Mouse (Mus musculus) heart, postnatal 0 days (tissue): ENCODE data around the gene Pkp4. TPM values are rescaled to one million over a fixed set of nuclear protein-coding genes. Genes with fewer than 3 reads are reported as not detected.

Experiments
- ATAC-seq: fragments of 200-750 bp; cut with Nextera tagmentation; 2 replicates; pipeline ENCODE4 v1.8.0; 2017; ENCODE audit warnings: low read depth, moderate number of reproducible peaks, moderate library complexity; ENCODE audit not compliant: insufficient read depth
- DNase-seq: peaks from one replicate; pipeline ENCODE4 v3.0.0-alpha.2; 2016; ENCODE audit warnings: low spot score
- H3K27ac ChIP-seq: fragments of 300-500 bp; sonication (generic); 2 replicates; pipeline ENCODE4 v1.5.1; 2014; ENCODE audit warnings: low read depth, mild to moderate bottlenecking
- H3K27me3 ChIP-seq: fragments of 300-500 bp; sonication (generic); 2 replicates; pipeline ENCODE4 v1.6.1; 2014; ENCODE audit warnings: low read length, mixed read lengths; ENCODE audit not compliant: control insufficient read depth, insufficient read depth
- H3K36me3 ChIP-seq: fragments of 300-500 bp; sonication (generic); replicated peaks from 2 replicates; pipeline ENCODE4 v1.6.1; 2014; ENCODE audit warnings: low read length, mixed read lengths; ENCODE audit not compliant: control insufficient read depth, insufficient read depth
- H3K4me1 ChIP-seq: fragments of 300-500 bp; sonication (generic); 2 replicates; pipeline ENCODE4 v1.6.1; 2014; ENCODE audit warnings: antibody characterized with exemption; ENCODE audit not compliant: control insufficient read depth, insufficient read depth
- H3K4me2 ChIP-seq: fragments of 300-500 bp; sonication (generic); 2 replicates; pipeline ENCODE4 v1.6.1; 2014; ENCODE audit warnings: low read depth, mild to moderate bottlenecking, low read length, moderate library complexity
- H3K4me3 ChIP-seq: fragments of 300-500 bp; sonication (generic); 2 replicates; pipeline ENCODE4 v1.5.1; 2014; ENCODE audit warnings: low read depth, low read length
- H3K9ac ChIP-seq: fragments of 300-500 bp; sonication (generic); replicated peaks from 2 replicates; pipeline ENCODE4 v1.6.1; 2014; ENCODE audit warnings: low read depth, low read length, mixed read lengths
- H3K9me3 ChIP-seq: fragments of 300-500 bp; sonication (generic); replicated peaks from 2 replicates; pipeline ENCODE4 v1.6.1; 2016; ENCODE audit warnings: low read length; ENCODE audit not compliant: control insufficient read depth
- CTCF ChIP-seq: IDR thresholded peaks from 2 replicates; pipeline ENCODE4 v1.5.1; 2016; ENCODE audit warnings: antibody characterized with exemption, control low read depth, low read depth
- EP300 ChIP-seq: IDR thresholded peaks from 2 replicates; pipeline ENCODE4 v1.6.1; 2016; ENCODE audit warnings: antibody characterized with exemption, low read depth
- WGBS: fragments of 180-500 bp; shearing (Covaris S2); extraction: QIAGEN DNeasy Blood & Tissue Kit; methylation state at CpG from one replicate; pipeline ENCODE4 v1.1.7; 2014; 5-methylcytosine and 5-hydroxymethylcytosine counted together
- polyA plus RNA-seq: library from polyadenylated mRNA; unstranded; fragments of >200 nt; fragmentation: Nextera tagmentation; extraction: Ambion mirVana; gene quantifications from 2 replicates; pipeline ENCODE4 v1.2.1, GENCODE M21; 2015
- total RNA-seq: library from RNA; depleted of rRNA; stranded (reverse); fragments of >200 nt; gene quantifications from 2 replicates; pipeline ENCODE4 v1.2.3, GENCODE M21; 2014; ENCODE audit warnings: low replicate concordance

Pkp4 gene
- total and polyA plus RNA-seq, 2 experiments from 2014 or later = 36.1 to 232 TPM

DNA sequence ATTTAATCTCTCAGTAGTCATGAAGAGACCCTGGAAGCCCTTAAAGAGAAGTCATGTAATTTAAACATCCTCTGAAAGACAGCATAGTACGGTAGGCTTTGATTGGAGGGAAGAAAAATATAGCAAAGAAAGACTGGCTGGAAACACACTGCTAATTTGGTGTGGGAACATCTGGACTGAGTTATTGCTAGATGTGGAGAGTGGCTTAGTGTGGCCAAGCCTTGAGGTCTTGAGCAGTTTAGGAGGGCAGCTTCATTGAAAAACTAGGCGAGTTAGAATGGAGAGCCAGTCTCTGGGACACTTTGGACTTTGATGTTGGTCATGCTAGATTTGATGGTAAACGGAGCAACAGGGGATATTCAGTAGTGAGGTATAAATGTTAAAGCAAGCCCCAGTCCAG is 129.7 kb downstream of the Pkp4 start:
- DNase-seq = no peak
- Histone ChIP-seq H3K4me2 (no peak overlapping the region), H3K4me3 (no peak overlapping the region), H3K9me3 (no peaks in the 10 kb centered on the region), H3K9ac (no peak overlapping the region), H3K27ac (no peak overlapping the region), H3K4me1 (peaks cover 15% of the 10 kb centered on the region), H3K36me3 (no peaks in the 10 kb centered on the region; the same call in 1 of the 2 replicates), H3K27me3 (no peaks in the 10 kb centered on the region)
- no peak for ATAC-seq
- 93% methylated on average over 3 of the region's 3 CpGs for WGBS
- no peak for TF ChIP-seq CTCF
- no peak for TF ChIP-seq EP300

DNA sequence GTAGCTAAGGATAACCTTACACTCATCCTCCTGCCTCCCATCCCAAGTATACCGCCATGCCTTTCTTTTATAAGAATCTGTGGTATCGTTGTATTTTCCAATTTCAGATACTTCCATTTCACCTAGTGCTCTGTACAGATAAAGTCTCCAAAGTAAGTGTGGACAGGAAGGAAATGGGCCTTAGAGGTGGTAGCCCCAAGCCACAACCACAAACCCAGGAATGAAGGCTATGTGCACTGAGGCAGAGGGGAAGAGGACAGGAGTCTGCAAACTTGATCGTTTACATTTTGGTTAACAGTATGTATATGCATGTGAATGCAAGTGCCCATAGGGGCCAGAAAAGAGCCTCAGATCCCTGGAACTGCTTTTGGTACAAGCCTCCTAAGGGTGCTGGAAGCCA is 139.2 kb downstream of the Pkp4 start:
- ATAC-seq = no peak
- Histone ChIP-seq H3K4me2 (no peak overlapping the region), H3K36me3 (peaks cover 15% of the 10 kb centered on the region), H3K27me3 (no peaks in the 10 kb centered on the region), H3K4me1 (0 out of 2 replicates have a peak, but pooled peaks cover 10% of the 10 kb centered on the region), H3K4me3 (no peak overlapping the region), H3K27ac (no peak overlapping the region), H3K9me3 (no peaks in the 10 kb centered on the region), H3K9ac (no peak overlapping the region)
- TF ChIP-seq EP300 = no peak
- no peak for TF ChIP-seq CTCF
- DNase-seq = no peak
- WGBS = 74% methylated on average over 3 of the region's 3 CpGs

DNA sequence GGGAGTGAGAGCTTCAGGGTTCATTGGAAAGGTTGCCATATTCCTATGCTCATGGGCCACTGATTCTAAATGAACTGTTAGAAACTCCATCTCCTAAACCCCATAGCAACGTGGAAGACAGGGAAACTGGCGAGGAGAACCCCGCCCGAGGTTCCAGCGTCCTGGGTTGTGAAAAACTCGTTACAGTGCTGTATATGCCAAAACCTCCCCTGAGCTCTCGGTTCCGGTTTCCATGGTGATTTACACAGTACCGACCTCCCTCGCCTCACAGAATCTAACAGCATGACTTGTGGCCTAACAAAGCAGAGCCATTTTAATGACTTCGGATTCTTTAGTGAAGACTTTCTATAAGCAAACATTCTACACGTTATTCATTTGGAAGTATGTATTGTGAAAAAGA is 141.0 kb downstream of the Pkp4 start:
- ATAC-seq (no peak), DNase-seq (no peak)
- H3K9me3 ChIP-seq = no peaks in the 10 kb centered on the region
- no peaks in the 10 kb centered on the region for H3K27me3 ChIP-seq
- no peak overlapping the region for H3K27ac ChIP-seq
- H3K4me2 ChIP-seq = no peak overlapping the region
- 0 out of 2 replicates have a peak, but pooled peaks cover 10% of the 10 kb centered on the region for H3K4me1 ChIP-seq
- TF ChIP-seq CTCF (no peak), EP300 (no peak)
- 83% methylated on average over 12 of the region's 12 CpGs for WGBS
- peaks cover 24% of the 10 kb centered on the region for H3K36me3 ChIP-seq
- H3K4me3 ChIP-seq = no peak overlapping the region
- no peak overlapping the region for H3K9ac ChIP-seq

DNA sequence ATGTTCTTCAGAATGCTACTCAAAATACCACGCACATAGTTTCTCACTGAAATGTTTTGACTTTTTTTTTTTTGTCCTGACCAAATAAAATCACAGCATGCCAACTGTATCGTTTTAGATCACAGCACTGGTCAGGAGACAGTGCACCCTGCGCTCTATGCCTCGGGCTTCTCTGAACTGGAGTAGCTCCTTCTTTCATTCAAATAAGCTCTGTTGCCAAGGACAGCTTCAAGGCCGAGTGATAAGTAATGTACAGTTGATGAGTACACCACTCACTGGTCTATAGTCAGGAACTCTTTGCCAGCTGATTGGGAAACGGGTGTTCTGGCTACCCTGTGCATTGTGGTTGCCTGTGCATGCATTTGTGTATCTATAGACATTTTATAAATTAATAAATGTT is 141.8 kb downstream of the Pkp4 start:
- DNase-seq (no peak), ATAC-seq (no peak)
- Histone ChIP-seq H3K27ac (no peak overlapping the region), H3K4me1 (0 out of 2 replicates have a peak, but pooled peaks cover 10% of the 10 kb centered on the region), H3K9ac (no peak overlapping the region), H3K27me3 (no peaks in the 10 kb centered on the region), H3K4me2 (no peak overlapping the region), H3K9me3 (no peaks in the 10 kb centered on the region), H3K36me3 (peaks cover 31% of the 10 kb centered on the region), H3K4me3 (no peak overlapping the region)
- WGBS = 45% methylated on average over 6 of the region's 6 CpGs
- TF ChIP-seq CTCF (no peak), EP300 (no peak)

DNA sequence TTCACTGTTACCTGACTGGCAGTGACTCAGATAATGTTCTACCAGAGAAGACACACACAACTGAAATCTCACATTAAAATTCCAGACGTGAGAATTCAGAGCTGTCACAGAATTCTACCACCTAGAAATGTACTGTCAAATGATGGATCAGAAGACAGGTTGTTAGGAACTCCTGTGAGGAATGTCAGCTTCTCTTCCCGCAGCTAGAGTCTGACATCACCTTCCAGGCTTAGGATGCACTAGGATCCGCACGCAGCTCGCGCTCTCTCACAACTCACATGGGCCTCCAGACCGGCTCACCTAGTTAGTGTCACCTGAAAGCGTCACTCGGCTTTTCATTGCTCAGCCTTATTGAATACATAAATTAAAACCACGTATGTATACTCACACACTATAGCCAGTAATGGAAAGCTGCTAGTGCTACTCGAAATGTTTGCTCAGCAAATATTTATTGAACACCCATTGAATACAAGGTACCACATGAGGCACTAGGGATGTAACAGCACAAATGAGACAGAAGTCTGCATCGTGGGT is 142.9 kb downstream of the Pkp4 start:
- H3K4me2 ChIP-seq = no peak overlapping the region
- peaks cover 43% of the 10 kb centered on the region for H3K36me3 ChIP-seq
- no peak overlapping the region for H3K27ac ChIP-seq
- H3K4me1 ChIP-seq = 0 out of 2 replicates have a peak, but pooled peaks cover 10% of the 10 kb centered on the region
- no peaks in the 10 kb centered on the region for H3K27me3 ChIP-seq
- DNase-seq (no peak), ATAC-seq (no peak)
- WGBS = 89% methylated on average over 12 of the region's 12 CpGs
- no peak overlapping the region for H3K4me3 ChIP-seq
- no peak for TF ChIP-seq EP300
- no peak overlapping the region for H3K9ac ChIP-seq
- no peaks in the 10 kb centered on the region for H3K9me3 ChIP-seq

DNA sequence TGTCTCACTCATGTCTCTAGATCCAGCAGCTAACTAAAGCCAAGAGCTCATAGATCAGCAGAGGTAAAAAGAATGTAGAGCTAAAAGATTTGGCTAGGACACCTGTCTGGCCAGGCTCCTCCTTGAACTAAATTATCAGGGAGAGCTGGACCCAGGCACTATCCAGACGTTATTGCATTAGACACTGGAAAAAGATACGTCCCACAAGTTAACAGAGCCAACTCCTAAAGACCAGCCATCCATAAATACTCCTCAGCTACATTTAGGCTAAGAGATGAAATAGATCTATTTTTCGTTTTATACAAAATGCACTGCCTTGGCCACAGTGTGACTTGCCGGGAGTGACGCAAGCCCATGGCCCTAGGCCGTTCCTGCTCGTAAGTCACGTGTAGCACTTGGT is 146.7 kb downstream of the Pkp4 start:
- Histone ChIP-seq H3K9ac (no peak overlapping the region), H3K9me3 (no peaks in the 10 kb centered on the region), H3K27me3 (no peaks in the 10 kb centered on the region), H3K36me3 (peaks cover 75% of the 10 kb centered on the region), H3K27ac (no peak overlapping the region), H3K4me3 (no peak overlapping the region), H3K4me1 (0 out of 2 replicates have a peak, but pooled peaks cover 7% of the 10 kb centered on the region), H3K4me2 (no peak overlapping the region)
- no peak for ATAC-seq
- TF ChIP-seq CTCF (no peak), EP300 (no peak)
- DNase-seq = no peak
- WGBS = 84% methylated on average over 8 of the region's 8 CpGs
